Mouse (Mus musculus) neural tube, embryonic 11.5 days (tissue): Measurements from ENCODE around the gene Acaa1b. TPM values are rescaled to one million over a fixed set of nuclear protein-coding genes. Genes with fewer than 3 reads are reported as not detected.

ENCODE experiments used
- ATAC-seq: fragments of 200-750 bp; cut with Nextera tagmentation; 2 replicates; pipeline ENCODE4 v1.8.0; 2017; ENCODE audit warnings: moderate number of reproducible peaks, mild to moderate bottlenecking, moderate TSS enrichment, moderate library complexity; ENCODE audit not compliant: insufficient read depth, low FRiP score, low TSS enrichment
- DNase-seq: peaks from one replicate; pipeline ENCODE4 v3.0.0-alpha.2; 2015; ENCODE audit warnings: low spot score
- H3K27ac ChIP-seq: fragments of 300-500 bp; sonication (generic); 2 replicates; pipeline ENCODE4 v1.5.1; 2014; ENCODE audit warnings: low read depth, mild to moderate bottlenecking, low read length
- H3K27me3 ChIP-seq: fragments of 300-500 bp; sonication (generic); 2 replicates; pipeline ENCODE4 v1.6.1; 2014; ENCODE audit warnings: mild to moderate bottlenecking, low read length, mixed read lengths; ENCODE audit not compliant: control insufficient read depth, insufficient read depth
- H3K36me3 ChIP-seq: fragments of 300-500 bp; sonication (generic); 2 replicates; pipeline ENCODE4 v1.6.1; 2014; ENCODE audit warnings: mild to moderate bottlenecking, low read length, moderate library complexity, mixed read lengths; ENCODE audit not compliant: control insufficient read depth, insufficient read depth
- H3K4me1 ChIP-seq: fragments of 300-500 bp; sonication (generic); 2 replicates; pipeline ENCODE4 v1.6.1; 2014; ENCODE audit warnings: low read length, mixed read lengths; ENCODE audit not compliant: control insufficient read depth, insufficient read depth
- H3K4me2 ChIP-seq: fragments of 300-500 bp; sonication (generic); 2 replicates; pipeline ENCODE4 v1.6.1; 2014; ENCODE audit warnings: low read depth, mild to moderate bottlenecking, moderate library complexity
- H3K4me3 ChIP-seq: fragments of 300-500 bp; sonication (generic); 2 replicates; pipeline ENCODE4 v1.5.1; 2014; ENCODE audit warnings: low read depth, low read length
- H3K9ac ChIP-seq: fragments of 300-500 bp; sonication (generic); 2 replicates; pipeline ENCODE4 v1.6.1; 2014; ENCODE audit warnings: mild to moderate bottlenecking, low read length
- H3K9me3 ChIP-seq: fragments of 300-500 bp; sonication (generic); 2 replicates; pipeline ENCODE4 v1.6.1; 2016; ENCODE audit warnings: low read length; ENCODE audit not compliant: control insufficient read depth
- WGBS: fragments of 180-500 bp; shearing (Covaris S2); extraction: QIAGEN DNeasy Blood & Tissue Kit; methylation state at CpG from one replicate; pipeline ENCODE4 v1.1.7; 2014; 5-methylcytosine and 5-hydroxymethylcytosine counted together
- polyA plus RNA-seq: library from polyadenylated mRNA; unstranded; fragments of >200 nt; fragmentation: Nextera tagmentation; extraction: Ambion mirVana; gene quantifications from 2 replicates; pipeline ENCODE4 v1.2.1, GENCODE M21; 2014

Acaa1b gene
- polyA plus RNA-seq, 1 experiment from 2014 or later: 1.4 TPM

GRCm38 (mm10) chr9:119128436-119129181 lies 28.3 kb downstream of the Acaa1b start:
- H3K9me3 ChIP-seq: no peaks in the 10 kb centered on the region
- no peak overlapping the region for H3K27ac ChIP-seq
- no peak overlapping the region for H3K4me2 ChIP-seq
- WGBS: 85% methylated on average over 12 of the region's 12 CpGs
- H3K27me3 ChIP-seq: no peaks in the 10 kb centered on the region
- no peak overlapping the region for H3K9ac ChIP-seq
- no peak for ATAC-seq
- H3K4me1 ChIP-seq: no peaks in the 10 kb centered on the region
- H3K4me3 ChIP-seq: no peak overlapping the region
- no peak for DNase-seq
- H3K36me3 ChIP-seq: no peaks in the 10 kb centered on the region

GRCm38 (mm10) chr9:119122596-119123369 lies 34.1 kb downstream of the Acaa1b start:
- Histone ChIP-seq H3K27me3 (no peaks in the 10 kb centered on the region), H3K9ac (no peak overlapping the region), H3K4me3 (no peak overlapping the region), H3K4me2 (no peak overlapping the region), H3K27ac (no peak overlapping the region), H3K4me1 (no peaks in the 10 kb centered on the region), H3K36me3 (no peaks in the 10 kb centered on the region), H3K9me3 (no peaks in the 10 kb centered on the region)
- no peak for DNase-seq
- WGBS: 84% methylated on average over 18 of the region's 18 CpGs
- ATAC-seq: no peak

GRCm38 (mm10) chr9:119120168-119120560 lies 36.7 kb downstream of the Acaa1b start:
- H3K27me3 ChIP-seq: no peaks in the 10 kb centered on the region
- WGBS: 71% methylated on average over 3 of the region's 3 CpGs
- H3K4me3 ChIP-seq: no peak overlapping the region
- DNase-seq: no peak
- no peaks in the 10 kb centered on the region for H3K9me3 ChIP-seq
- no peak overlapping the region for H3K9ac ChIP-seq
- no peaks in the 10 kb centered on the region for H3K4me1 ChIP-seq
- ATAC-seq: no peak
- no peaks in the 10 kb centered on the region for H3K36me3 ChIP-seq
- no peak overlapping the region for H3K4me2 ChIP-seq
- H3K27ac ChIP-seq: no peak overlapping the region

- ATAC-seq (no peak), DNase-seq (no peak)
- H3K27ac ChIP-seq: no peak overlapping the region
- H3K9ac ChIP-seq: no peak overlapping the region
- H3K27me3 ChIP-seq: no peaks in the 10 kb centered on the region
- H3K4me1 ChIP-seq: no peaks in the 10 kb centered on the region
- no peak overlapping the region for H3K4me3 ChIP-seq
- H3K4me2 ChIP-seq: no peak overlapping the region
- no peaks in the 10 kb centered on the region for H3K9me3 ChIP-seq
- 90% methylated on average over 19 of the region's 19 CpGs for WGBS
- no peaks in the 10 kb centered on the region for H3K36me3 ChIP-seq
Observed at GRCm38 (mm10) chr9:119119409-119120167, 37.3 kb downstream of the Acaa1b start.

- no peaks in the 10 kb centered on the region for H3K36me3 ChIP-seq
- no peak for ATAC-seq
- H3K4me2 ChIP-seq: no peak overlapping the region
- H3K27ac ChIP-seq: no peak overlapping the region
- H3K9me3 ChIP-seq: no peaks in the 10 kb centered on the region
- WGBS: 84% methylated on average over 17 of the region's 17 CpGs
- H3K4me1 ChIP-seq: no peaks in the 10 kb centered on the region
- no peak overlapping the region for H3K4me3 ChIP-seq
- H3K27me3 ChIP-seq: no peaks in the 10 kb centered on the region
- H3K9ac ChIP-seq: no peak overlapping the region
- DNase-seq: no peak
Observed at GRCm38 (mm10) chr9:119114911-119115310, 42.0 kb downstream of the Acaa1b start.

- H3K4me3 ChIP-seq: no peak overlapping the region
- no peak for ATAC-seq
- no peak overlapping the region for H3K27ac ChIP-seq
- H3K4me2 ChIP-seq: no peak overlapping the region
- DNase-seq: no peak
- H3K4me1 ChIP-seq: 0 out of 2 replicates have a peak, but pooled peaks cover 4% of the 10 kb centered on the region
- no peaks in the 10 kb centered on the region for H3K36me3 ChIP-seq
- no peak overlapping the region for H3K9ac ChIP-seq
- no peaks in the 10 kb centered on the region for H3K9me3 ChIP-seq
- WGBS: 57% methylated on average over 3 of the region's 3 CpGs
- H3K27me3 ChIP-seq: no peaks in the 10 kb centered on the region
Observed at GRCm38 (mm10) chr9:119110640-119111039, 46.3 kb downstream of the Acaa1b start.

GRCm38 (mm10) chr9:119109685-119110353 lies 47.1 kb downstream of the Acaa1b start:
- Histone ChIP-seq H3K27ac (no peak overlapping the region), H3K9ac (no peak overlapping the region)
- no peak for DNase-seq

GRCm38 (mm10) chr9:119107566-119107965 lies 49.3 kb downstream of the Acaa1b start:
- ATAC-seq: no peak
- Histone ChIP-seq H3K4me2 (no peak overlapping the region), H3K4me1 (0 out of 2 replicates have a peak, but pooled peaks cover 4% of the 10 kb centered on the region), H3K4me3 (no peak overlapping the region), H3K27me3 (no peaks in the 10 kb centered on the region), H3K36me3 (no peaks in the 10 kb centered on the region), H3K27ac (no peak overlapping the region), H3K9ac (no peak overlapping the region), H3K9me3 (no peaks in the 10 kb centered on the region)
- peak; percentile 52 for DNase-seq
- WGBS: 90% methylated on average over 4 of the region's 4 CpGs

More at GRCm38 (mm10) chr9:119109685-119110353, 47.1 kb downstream of the Acaa1b start:
- Histone ChIP-seq H3K4me3 (no peak overlapping the region), H3K27me3 (no peaks in the 10 kb centered on the region), H3K36me3 (no peaks in the 10 kb centered on the region), H3K4me1 (0 out of 2 replicates have a peak, but pooled peaks cover 4% of the 10 kb centered on the region), H3K9me3 (no peaks in the 10 kb centered on the region), H3K4me2 (no peak overlapping the region)
- WGBS: 60% methylated on average over 12 of the region's 12 CpGs
- ATAC-seq: no peak
